Mouse (Mus musculus) bone marrow, adult 2 months (tissue): ENCODE results near the gene C2cd5.

Source experiments
- CTCF ChIP-seq: fragments of 200-500 bp; IDR thresholded peaks from 2 replicates; pipeline ENCODE4 v1.5.1; 2011; ENCODE audit warnings: low read length, control low read depth; ENCODE audit not compliant: control insufficient read depth, insufficient read depth
- POLR2A ChIP-seq: fragments of 200-500 bp; IDR thresholded peaks from 2 replicates; pipeline ENCODE4 v1.6.1; 2011; ENCODE audit warnings: low read depth, mild to moderate bottlenecking, control low read depth, low read length, borderline replicate concordance; ENCODE audit not compliant: control insufficient read depth

DNA sequence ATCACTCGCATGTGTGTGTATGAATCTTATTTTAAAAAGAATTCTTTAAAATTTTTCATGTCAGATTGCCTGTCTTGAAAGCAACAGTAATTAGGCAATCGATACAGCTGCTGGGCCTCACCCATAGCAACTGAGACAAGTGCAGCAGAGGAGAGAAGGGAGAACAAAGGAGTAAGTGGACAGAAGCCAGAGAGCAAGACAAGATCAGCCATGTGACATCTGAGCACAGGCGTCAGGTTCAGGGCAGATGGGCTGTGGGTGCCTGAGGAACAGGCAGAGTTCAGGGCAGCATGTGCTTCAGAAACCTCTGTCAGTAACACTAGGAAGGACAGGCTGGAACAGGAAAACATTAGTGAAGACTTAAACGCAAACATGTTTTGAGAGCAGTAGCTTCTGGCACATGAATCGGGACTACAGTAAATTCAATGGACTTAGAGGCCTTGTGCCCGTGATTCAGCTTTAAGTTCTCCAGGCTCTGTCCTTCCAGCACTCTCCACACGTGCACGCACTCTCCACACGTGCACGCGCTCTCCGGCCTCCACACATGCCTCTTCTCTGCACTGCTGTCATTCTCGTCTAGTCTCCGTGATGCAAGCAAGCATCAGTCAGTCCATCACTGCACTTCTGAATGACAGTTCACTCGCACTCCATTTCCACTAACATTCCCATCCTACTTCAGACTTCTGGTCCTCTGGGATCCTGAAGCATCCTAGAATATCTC, 52.2 kb downstream of the C2cd5 start:
- no peak for TF ChIP-seq CTCF
- TF ChIP-seq POLR2A, result no peak
